Mouse (Mus musculus): Measurements from ENCODE around the gene Igf2r. TPM values are rescaled to one million over a fixed set of nuclear protein-coding genes. Genes with fewer than 3 reads are reported as not detected.

Igf2r gene
- total RNA-seq, 2 experiments from 2014 or later = 36.9 to 46.7 TPM

DNA sequence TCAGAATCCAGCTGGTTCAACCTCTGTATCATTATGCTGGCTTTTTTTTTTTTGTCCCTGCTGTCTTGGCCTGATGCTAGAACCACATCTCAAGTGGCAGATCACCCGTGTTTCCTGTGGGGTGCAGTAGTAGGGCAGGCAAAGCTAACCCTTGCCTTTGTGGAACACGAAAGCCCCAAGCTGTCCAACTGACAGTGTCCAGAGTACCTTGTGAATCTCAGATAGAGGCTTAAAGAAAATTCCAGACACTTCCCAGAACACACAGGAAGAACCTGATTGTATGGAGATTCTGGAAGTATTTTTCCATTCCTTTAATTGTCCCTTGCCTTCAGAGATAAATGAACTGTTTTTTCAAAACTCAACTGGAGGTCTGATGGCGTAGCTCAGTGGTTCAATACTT lies 4.5 kb upstream of the Igf2r start:
- no peak for DNase-seq
- Histone ChIP-seq H3K4me3 (no peak overlapping the region), H3K27ac (no peak overlapping the region)
- TF ChIP-seq CTCF (IDR thresholded peaks at IDR 0.05) = no peak
- intact Hi-C loops (cut with DNase I) = no loop called here

DNA sequence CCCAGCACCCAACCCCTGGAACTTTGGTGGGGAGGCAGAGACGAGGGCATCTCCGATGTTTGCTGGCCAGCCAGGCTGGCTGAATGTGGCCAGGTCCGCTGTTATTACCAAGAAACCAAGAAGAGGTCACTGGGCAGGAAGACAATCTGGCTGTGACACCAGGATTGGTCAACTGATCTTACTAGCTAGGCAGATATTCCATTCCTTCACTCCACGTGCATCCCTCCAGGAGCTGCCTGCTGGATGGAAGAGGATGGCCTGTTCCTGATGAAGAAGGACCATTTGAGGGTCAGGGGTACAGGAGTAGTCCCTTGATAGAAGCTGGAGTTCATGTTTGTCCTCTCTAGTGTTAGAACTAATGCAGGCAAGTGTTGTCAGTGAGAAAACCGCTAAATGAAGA lies 1.0 kb upstream of the Igf2r start:
- peak; percentile 61 for DNase-seq
- intact Hi-C loops (cut with DNase I) = no loop called here
- H3K4me3 ChIP-seq = no peak overlapping the region
- H3K27ac ChIP-seq = no peak overlapping the region
- TF ChIP-seq CTCF (IDR thresholded peaks at IDR 0.05) = no peak

DNA sequence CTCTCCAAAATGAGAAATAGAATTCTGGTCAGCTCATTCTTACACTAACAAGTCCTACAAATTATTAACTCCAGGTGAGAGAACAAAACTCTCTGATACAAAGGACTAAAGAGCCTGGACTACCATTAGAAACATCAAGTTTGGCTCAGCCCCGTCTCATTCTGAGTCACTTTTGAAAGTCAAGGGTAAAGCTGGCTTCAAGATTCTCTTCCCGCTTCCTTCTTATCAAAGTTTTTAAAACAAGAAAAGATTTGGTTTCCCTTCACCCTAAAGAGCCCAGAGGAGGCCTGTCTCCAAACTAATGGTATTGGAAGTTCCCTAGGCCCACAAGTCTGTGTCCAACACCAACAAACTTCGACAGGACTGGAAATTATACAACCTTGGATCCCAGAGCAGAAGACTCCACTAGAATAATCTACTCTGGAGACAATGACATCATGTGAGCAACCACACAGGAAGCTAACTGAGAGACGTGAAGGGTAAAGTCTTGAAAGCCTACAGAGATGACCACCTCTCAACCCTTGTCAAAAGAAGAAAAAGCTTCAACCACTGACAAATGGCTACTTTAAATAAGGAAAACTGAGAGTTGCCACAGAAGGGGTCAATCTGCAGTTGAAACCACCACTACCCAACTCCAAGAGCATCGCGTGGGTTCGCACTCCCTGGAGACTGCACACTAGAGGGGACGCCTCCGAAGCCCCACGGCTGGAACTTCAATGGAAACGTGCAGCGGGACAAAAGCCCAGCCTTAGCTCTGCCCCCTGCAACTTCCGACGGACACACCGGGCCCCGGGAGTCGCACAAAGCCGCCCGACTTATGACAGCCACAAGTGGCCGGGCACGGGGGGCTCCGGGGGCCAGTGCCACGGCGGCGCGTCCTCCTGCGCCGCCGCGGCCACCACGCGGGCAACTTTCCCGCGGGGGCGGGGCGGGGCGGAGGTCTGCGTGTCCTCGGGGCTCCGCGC lies 767 bp downstream of the Igf2r start:
- intact Hi-C loops (cut with DNase I) = no loop called here

DNA sequence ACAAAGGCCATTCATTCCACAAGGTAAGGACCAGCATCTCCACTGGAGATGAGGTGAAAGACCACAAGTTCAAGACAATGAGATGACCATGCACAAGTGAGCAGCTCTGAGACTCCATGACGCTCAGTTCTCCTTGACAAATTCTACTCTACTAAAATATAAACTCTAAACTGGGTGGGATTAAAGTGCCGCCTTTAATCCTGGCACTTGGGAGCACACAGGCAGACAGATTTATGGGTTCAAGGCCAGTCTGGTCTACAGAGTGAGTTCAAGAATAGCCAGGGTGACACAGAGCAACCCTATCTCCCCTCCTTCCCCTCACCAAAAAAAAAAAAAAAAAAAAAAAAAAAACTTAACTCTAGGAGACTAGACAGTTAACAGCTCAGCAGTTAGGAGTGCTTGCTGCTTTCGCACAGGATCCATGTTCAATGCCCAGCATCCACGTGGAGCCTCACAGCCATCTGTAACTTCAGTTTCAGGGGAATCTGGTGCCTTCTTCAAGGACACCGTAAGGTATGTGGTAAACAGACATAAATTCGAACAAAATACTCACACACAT lies 2.1 kb downstream of the Igf2r start:
- no peak for DNase-seq
- Histone ChIP-seq H3K4me3 (peak overlapping the region; percentile 85), H3K27ac (peak overlapping the region; percentile 91)
- intact Hi-C loops (cut with DNase I) = no loop called here
- TF ChIP-seq CTCF (IDR thresholded peaks at IDR 0.05) = no peak

More for the DNA sequence above, 767 bp downstream of the Igf2r start:
- no peak for TF ChIP-seq CTCF (IDR thresholded peaks at IDR 0.05)
- Histone ChIP-seq H3K4me3 (peak overlapping the region; percentile 85), H3K27ac (peak overlapping the region; percentile 91)
- DNase-seq = no peak

DNA sequence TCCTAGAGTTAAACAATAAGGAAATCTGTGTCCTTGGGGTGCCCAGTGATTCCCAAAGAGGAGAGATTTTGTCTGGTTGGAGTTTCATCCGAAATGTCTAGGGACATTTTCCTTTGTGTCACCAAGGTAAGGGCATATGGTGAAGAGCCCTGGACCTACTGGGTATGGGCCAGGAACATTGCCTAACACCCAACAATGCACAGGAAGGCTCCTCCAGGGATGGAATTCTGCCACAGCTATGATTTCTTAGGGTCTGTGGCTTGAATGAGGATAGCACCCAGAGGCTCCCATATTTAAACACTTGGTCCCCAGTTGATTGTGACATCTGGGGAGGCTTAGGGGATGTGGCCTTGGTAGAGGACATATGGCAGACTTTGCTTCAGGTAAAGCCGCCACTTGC lies 6.1 kb downstream of the Igf2r start:
- intact Hi-C loops (cut with DNase I) = no loop called here
- TF ChIP-seq CTCF (IDR thresholded peaks at IDR 0.05) = no peak
- H3K27ac ChIP-seq = no peak overlapping the region; the same call in 1 of the 2 replicates
- no peak overlapping the region for H3K4me3 ChIP-seq
- DNase-seq = no peak

DNA sequence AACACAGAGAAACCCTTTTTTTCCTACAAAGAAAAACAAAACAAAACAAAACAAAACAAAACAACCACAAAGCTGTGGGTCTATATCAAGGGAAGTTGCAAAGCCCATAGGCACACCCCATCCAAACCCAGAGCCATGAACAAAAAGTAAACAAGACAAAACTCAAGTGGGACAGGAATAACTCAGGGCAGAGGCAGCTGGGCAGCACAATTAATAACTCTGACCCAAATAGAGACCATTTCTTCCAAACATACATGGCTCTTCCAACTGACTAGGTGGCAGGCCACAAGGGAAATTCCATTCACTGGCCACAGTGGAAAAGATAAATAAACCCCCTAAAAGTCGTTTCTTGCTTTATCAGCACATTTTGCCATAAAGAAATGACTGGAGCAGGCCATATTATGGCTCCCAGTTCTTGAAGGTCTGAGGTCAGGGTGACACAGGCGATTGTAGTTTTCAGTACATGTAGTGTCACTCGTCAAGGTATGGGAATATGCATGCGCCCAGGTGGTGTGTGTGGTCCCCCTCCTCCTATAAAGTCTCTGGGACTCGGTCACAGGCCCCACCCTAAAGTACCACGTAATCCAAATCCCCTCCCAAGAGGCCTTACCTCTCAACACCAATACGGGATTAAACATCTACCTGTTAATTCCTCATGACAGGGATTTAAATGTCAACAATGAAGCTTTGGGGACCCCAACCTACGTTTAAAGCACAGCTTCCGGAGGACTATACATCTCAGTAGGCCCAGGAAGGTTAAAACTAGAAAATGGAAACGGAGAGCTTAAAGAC lies 8.9 kb downstream of the Igf2r start:
- no peak for TF ChIP-seq CTCF (IDR thresholded peaks at IDR 0.05)
- intact Hi-C loops (cut with DNase I) = no loop called here
- H3K4me3 ChIP-seq = no peak overlapping the region
- DNase-seq = no peak
- H3K27ac ChIP-seq = peak overlapping the region; percentile 92

DNA sequence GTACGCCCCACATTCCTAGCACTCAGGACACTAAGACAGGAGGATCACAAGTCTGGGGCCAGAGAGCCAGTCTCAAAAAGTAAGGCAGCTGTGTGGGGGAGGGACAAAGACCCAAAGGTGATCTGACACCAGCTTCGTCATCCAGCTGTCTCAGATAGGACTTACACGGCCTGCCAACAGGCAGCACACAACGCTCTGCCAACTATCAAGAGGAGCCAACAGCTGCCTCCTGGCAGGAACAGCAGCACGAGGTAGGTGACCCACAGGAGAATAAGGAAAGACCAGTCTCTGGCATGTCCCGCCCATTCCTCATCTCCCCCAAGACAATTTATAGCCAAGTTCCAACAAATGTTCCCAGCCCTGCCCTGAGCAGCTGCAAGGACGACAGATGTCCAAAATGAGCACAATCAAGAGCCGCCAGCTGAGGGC lies 9.8 kb downstream of the Igf2r start:
- peak; percentile 91 for DNase-seq
- no peak for TF ChIP-seq CTCF (IDR thresholded peaks at IDR 0.05)
- H3K27ac ChIP-seq = peak overlapping the region; percentile 92
- peak overlapping the region; percentile 48 for H3K4me3 ChIP-seq
- intact Hi-C loops (cut with DNase I) = loop anchor here (1.0 to 2.0 kb wide), 2 partner anchors 18 to 37 kb away; no protein-coding TSS in a partner anchor

DNA sequence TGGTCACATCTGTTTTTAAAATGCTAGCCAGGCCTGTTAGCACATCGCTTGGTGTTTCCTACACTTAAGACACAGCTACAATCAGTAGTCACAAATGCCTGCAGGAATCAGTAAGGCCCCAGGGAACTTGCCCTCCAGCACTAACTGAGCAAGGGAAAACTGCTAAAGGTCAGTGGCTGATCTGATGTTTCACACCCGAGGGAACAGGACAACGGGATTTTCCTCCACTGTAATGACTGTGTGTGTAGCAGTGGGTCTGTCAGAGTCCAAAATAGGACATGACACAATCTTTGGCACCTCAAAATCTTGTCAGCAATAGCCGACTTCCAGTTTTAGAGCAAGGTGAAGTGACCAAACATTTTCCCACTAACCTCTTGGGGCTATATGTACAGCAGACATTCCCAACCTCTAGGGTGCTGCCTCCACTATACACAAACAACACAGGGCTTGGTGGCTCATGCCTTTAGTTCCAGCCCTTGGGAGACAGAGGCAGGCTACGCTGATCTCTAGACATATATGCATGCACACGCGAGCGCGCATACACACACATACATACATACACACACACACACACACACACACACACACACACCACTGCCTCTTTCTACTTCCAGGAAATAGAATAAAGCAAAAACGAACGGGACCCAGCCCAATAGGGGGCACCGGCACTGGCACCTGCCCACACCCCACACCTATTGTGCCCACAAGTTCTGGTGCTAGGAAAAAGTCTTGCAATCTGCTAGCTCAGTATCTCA lies 10.6 kb downstream of the Igf2r start:
- peak overlapping the region; percentile 92 for H3K27ac ChIP-seq
- intact Hi-C loops (cut with DNase I) = loop anchor here (1.0 to 2.0 kb wide), 2 partner anchors 18 to 36 kb away; no protein-coding TSS in a partner anchor
- DNase-seq = peak; percentile 63

DNA sequence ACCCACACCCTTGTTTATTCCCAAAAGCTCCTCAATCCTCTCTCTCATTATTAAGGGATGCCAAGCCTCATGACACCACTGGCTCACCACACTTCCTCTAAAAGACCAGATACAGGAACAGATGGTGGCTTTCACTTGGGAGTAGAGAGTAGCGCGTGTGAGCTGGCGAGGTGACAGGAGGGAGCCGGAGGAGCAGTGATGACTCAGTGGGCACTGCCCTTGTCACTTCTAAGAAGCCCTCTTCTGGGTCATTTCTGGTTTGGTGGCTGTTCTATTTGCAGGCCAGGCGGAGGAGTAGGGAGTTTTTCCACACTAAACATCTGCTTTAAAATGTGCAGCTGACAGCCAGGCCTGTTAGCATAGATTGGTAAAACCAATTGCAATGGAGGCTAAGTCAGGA lies 11.5 kb downstream of the Igf2r start:
- Histone ChIP-seq H3K4me3 (peak overlapping the region; percentile 43), H3K27ac (peak overlapping the region; percentile 92)
- intact Hi-C loops (cut with DNase I) = loop anchor here (2.0 kb wide), 1 partner anchor 35 kb away; no protein-coding TSS in a partner anchor
- peak; percentile 77 for DNase-seq
- TF ChIP-seq CTCF (IDR thresholded peaks at IDR 0.05) = no peak

More for the DNA sequence above, 10.6 kb downstream of the Igf2r start:
- TF ChIP-seq CTCF (IDR thresholded peaks at IDR 0.05) = no peak
- H3K4me3 ChIP-seq = peak overlapping the region; percentile 48

DNA sequence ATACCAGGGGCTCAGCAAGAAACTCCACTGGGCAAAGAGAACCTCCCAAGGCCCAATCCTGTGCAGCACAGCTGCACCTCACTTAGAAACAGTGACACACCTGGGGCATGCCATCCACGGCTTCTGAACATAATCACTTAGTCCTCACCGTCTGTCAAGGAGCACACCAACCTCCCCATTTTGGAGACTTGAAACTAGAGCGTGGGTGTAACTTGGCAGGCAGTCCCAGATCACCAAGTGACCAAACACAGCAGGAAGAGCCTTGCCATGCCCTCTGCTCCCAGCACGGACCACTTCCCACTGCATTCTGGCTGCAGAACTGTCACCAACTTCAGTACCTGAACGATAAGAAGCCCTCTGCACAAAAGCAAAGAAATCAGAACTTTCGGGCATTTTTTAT lies 12.3 kb downstream of the Igf2r start:
- H3K27ac ChIP-seq = peak overlapping the region; percentile 92
- H3K4me3 ChIP-seq = no peak overlapping the region
- no peak for TF ChIP-seq CTCF (IDR thresholded peaks at IDR 0.05)
- intact Hi-C loops (cut with DNase I) = no loop called here
- peak; percentile 60 for DNase-seq

DNA sequence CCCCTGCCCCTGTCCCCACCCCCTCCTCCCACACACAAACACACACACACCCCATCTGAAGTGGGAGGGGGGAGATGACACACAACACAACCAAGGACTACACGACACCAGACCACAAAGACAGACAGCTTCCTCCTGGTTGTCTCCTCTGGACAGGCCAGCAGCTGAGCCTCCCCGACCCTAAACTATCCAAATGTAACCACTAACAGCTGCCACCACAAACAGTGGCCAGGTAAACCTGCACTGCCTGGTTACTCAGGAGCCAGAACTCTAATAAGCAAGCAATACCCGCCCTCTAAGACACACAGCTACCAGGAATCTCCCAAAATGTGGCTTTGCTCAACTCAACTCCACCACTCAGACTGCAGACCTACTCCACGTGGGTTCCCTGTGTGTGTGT lies 13.5 kb downstream of the Igf2r start:
- no peak for DNase-seq
- H3K4me3 ChIP-seq = no peak overlapping the region
- intact Hi-C loops (cut with DNase I) = no loop called here
- TF ChIP-seq CTCF (IDR thresholded peaks at IDR 0.05) = no peak
- H3K27ac ChIP-seq = peak overlapping the region; percentile 92

DNA sequence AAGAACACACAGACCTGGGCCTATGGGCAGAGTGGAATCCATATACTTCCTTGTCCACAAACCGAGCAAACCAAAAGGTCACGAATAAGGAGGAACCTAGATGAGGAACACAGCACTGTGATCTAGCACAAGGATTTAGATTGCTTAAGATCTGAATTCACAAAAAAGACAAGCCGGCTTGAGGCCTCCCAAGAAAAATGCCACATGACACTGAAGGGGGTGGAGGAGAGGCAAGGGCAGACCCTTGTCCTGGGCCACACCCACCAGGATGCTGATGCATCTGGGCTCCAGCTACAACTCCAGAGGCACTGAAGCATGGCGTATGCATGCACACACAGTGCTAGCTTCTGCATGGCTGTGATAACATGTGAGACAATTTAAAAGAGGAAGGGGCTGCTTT lies 14.3 kb downstream of the Igf2r start:
- no peak for TF ChIP-seq CTCF (IDR thresholded peaks at IDR 0.05)
- peak overlapping the region; percentile 92 for H3K27ac ChIP-seq
- intact Hi-C loops (cut with DNase I) = no loop called here

More for the DNA sequence above, 14.3 kb downstream of the Igf2r start:
- H3K4me3 ChIP-seq = no peak overlapping the region; the same call in 1 of the 2 replicates
- no peak for DNase-seq
